Mouse (Mus musculus) brain, embryonic 14.5 days (tissue): ENCODE measurements around the gene Ostc. TPM values are rescaled to one million over a fixed set of nuclear protein-coding genes. Genes with fewer than 3 reads are reported as not detected.
A peak's percentile ranks its signal among the peaks of the same experiment; 100 is the strongest.

Experiments
- DNase-seq: peaks from one replicate; pipeline ENCODE4 v3.0.0-alpha.2; 2011; ENCODE audit warnings: low read depth
- CTCF ChIP-seq: fragments of 200-500 bp; IDR thresholded peaks from 2 replicates; pipeline ENCODE4 v1.5.1; 2012; ENCODE audit warnings: inconsistent platforms, mild to moderate bottlenecking, moderate library complexity, borderline replicate concordance; ENCODE audit not compliant: insufficient read depth, insufficient read length; ENCODE audit errors: extremely low read depth
- POLR2A ChIP-seq: fragments of 200-500 bp; IDR thresholded peaks from 2 replicates; pipeline ENCODE4 v1.6.1; 2012; ENCODE audit warnings: mild to moderate bottlenecking, inconsistent platforms, borderline replicate concordance; ENCODE audit not compliant: poor library complexity, insufficient read depth, insufficient read length, severe bottlenecking; ENCODE audit errors: extremely low read depth
- polyA plus RNA-seq: library from polyadenylated mRNA; depleted of rRNA; stranded (reverse); fragments of >200 nt; gene quantifications from 2 replicates; pipeline ENCODE4 v1.2.3, GENCODE M21; 2012; rRNA removed

Gene Ostc
- polyA plus RNA-seq, 1 experiment: 123 TPM

GRCm38 (mm10) chr3:130682183-130682582 lies 27.1 kb downstream of the Ostc start:
- DNase-seq: no peak
- no peak for TF ChIP-seq POLR2A
- TF ChIP-seq CTCF: no peak

- DNase-seq: no peak
- TF ChIP-seq POLR2A (no peak), CTCF (no peak)
Measured at GRCm38 (mm10) chr3:130681226-130681625, 28.0 kb downstream of the Ostc start.

DNA sequence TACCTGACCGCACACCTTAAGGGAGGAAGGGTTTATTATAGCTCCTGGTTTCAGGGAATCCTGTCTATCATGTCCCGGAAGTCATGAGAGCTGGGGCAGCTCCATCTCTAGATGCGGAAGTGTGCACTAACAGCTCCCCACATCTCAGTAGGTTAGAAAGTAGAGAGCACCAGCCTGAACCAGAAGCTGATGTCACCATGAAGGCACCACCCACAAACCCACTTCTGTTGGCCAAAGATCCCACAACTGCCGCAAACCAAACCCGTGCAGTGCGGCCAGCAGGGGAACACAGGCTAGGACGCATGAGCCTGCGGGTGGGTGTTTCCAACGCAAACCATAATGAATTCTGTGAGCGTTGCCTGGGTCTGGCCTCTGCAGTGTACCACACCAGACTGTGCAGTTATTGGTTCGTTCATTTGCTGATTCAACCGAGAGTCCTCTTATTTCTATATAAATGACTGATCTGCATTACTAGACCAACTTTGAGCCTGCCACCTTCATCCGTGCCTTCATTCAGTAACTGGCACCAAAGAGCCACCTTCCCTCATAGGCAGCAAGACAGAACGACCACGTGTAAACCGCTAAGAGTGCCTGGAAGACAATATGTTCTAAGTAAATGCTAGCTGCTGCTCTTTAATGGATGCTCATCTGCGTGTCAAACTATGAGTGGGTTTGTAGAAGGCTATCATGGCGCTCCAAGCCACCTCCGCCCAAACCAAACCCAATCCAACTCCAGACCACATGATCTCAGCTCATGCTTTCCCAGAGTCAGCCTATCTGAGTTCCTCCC lies 31.4 kb downstream of the Ostc start:
- DNase-seq: no peak
- TF ChIP-seq POLR2A: no peak
- TF ChIP-seq CTCF: no peak

GRCm38 (mm10) chr3:130671291-130671690 lies 38.0 kb downstream of the Ostc start:
- TF ChIP-seq POLR2A: no peak
- TF ChIP-seq CTCF: no peak
- peak; percentile 60 for DNase-seq

- DNase-seq: no peak
- TF ChIP-seq POLR2A: no peak
- TF ChIP-seq CTCF: no peak
Measured at GRCm38 (mm10) chr3:130662496-130662895, 46.7 kb downstream of the Ostc start.

- no peak for DNase-seq
- TF ChIP-seq CTCF (no peak), POLR2A (no peak)
Measured at GRCm38 (mm10) chr3:130660619-130661018, 48.6 kb downstream of the Ostc start.

DNA sequence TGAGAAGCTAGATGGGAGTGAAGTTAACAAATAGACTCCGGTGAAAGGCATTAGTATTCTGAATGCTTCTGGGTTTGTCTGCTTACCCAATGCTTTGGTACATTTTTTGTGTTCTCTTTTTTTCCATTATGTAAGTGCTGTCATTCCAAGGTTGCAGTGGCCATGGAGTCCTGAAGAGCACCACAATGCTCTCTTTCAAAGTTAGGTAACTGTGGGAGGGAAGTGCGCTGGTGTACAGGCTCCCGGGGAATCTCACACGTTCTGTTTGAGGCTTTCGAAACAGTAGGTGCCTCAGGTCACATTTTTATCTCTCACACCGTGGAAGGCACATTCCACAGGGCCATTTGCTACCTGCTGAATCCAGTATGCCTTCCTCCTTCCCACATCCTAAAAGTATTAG lies 59.7 kb downstream of the Ostc start:
- TF ChIP-seq POLR2A: no peak
- TF ChIP-seq CTCF: no peak
- no peak for DNase-seq

DNA sequence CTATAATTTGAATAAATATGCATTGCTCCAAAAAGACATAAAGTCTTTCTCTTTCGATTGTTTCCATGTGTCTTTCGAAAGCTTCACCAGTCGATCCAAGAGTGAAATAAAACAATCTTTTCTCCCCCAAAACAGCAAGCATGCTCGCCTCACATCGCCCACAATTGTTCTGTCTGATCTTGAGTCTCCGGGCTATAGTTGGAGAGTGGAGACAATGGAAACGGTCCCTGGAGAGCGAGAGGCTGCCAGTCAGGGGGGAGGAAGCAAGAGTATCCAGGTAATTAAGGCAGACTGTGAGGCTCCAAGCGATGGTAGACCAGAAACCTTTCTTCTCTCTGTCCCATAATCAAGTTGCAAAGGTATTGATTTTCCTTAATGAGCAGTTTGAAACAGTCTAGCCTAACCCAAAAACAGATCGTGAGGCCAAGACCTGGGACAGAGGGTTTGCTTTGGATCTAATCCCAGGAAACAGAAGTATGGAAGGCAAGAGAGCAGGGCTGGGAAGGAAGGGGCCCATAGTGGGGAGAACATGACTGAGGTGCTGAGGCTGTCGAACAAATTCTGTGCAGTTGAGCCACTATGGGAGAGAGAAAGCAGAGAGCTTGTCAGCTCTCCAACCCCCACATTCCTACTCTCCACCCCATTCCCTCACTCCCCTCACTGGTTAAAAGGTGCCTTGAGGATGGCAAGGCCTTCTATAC lies 63.0 kb downstream of the Ostc start:
- TF ChIP-seq CTCF (no peak), POLR2A (no peak)
- peak; percentile 12 for DNase-seq

Other genes starting within 250 kb of the Ostc start
- gene Etnppl, start 92.0 kb downstream of the Ostc start, polyA plus RNA-seq: 0.03 TPM in 1 of 2 replicates, not detected in the other
- gene Rpl34, start 21.0 kb upstream of the Ostc start, polyA plus RNA-seq: 1,791 and 2,202 TPM in 2 replicates